Comparison of ENCODE assay signal across 8 mouse cellular contexts in the genomic region with DNA sequence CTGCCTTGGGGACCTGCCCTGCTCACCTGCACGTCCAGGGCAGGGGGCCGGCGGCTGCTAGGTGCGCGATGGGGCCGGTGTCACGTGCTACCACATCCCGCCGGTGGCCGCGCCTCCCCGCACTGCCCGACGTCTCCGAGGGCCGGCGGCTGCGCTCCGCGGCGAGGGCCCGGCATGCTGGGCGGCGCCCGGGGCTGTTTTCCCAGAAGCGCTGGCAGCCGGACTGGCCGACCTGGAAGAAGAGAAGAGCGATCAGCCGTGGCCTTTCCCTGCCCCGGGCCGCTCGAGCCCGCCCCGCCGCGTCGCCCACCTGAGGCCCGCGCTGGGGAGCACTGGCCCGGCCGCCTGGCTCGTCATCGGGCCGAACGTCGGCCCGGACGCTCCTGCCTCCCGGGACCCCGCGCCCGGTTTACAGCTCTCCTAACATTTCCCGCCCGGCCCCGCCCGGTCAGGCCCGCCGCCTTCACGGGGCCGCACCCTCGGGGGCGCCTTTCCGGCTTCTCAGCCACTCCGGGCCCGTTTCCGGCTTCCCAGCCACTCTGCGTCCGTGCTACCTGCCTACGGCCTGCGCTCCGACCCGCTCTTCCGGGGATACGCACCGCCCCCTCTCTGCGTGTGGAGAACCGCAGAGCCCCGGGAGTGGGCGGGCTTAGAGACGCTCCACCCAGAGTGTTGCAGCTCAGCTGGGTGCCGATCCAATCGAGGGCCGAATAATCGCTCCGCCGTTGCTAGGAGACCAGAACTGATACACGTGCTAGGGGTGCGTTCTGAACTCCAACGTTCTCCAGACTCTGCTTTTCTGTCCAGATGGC. TPM values are rescaled to one million over a fixed set of nuclear protein-coding genes. Genes with fewer than 3 reads are reported as not detected.
DNase-seq lines count a peak whose midpoint lies in the region; ATAC-seq and TF ChIP-seq lines count a peak whose summit lies in the region.

Gene Prdm4 (minus strand): TSS at position 645 of the 812 bp plus-strand sequence.

- DNase-seq in CD8-positive naive resting alpha-beta T cell, adult 2 months (ENCODE audit: low read depth in 2 of 2, low spot score in 2 of 2): peak; percentile 94 to 96
- peak; percentile 97 for DNase-seq in c-Kit-positive CD71-negative TER-119-negative erythroid progenitor cells, embryonic 14.5 days (ENCODE audit: low read depth)
- DNase-seq in forebrain, embryonic 10.5 days (ENCODE audit: extremely low spot score, low spot score): peak; percentile 96
- DNase-seq in kidney, postnatal 25 days: peak; percentile 98 to 100
- DNase-seq in liver, embryonic 14.5 days (ENCODE audit: low read depth in 3 of 3, low spot score in 3 of 3): peak; percentile 96 to 97 (median 96)
- peak; percentile 99 for DNase-seq in neural tube, embryonic 11.5 days (ENCODE audit: low spot score)
- DNase-seq in stomach, postnatal 0 days (ENCODE audit: low spot score): peak; percentile 99

- peak within 1 kb of the TSS; percentile 92 for H3K27ac ChIP-seq in forebrain, embryonic 10.5 days
- H3K27ac ChIP-seq in heart, embryonic 15.5 days: peak within 1 kb of the TSS; percentile 90
- peak within 1 kb of the TSS; percentile 55; the same call in 1 of the 2 replicates for H3K27ac ChIP-seq in liver, embryonic 14.5 days
- H3K27ac ChIP-seq in neural tube, embryonic 11.5 days (ENCODE audit: low read depth, low read length): peak within 1 kb of the TSS; percentile 65
- H3K27ac ChIP-seq in stomach, postnatal 0 days (replicated peaks): peak within 1 kb of the TSS; percentile 93

- ATAC-seq in heart, embryonic 15.5 days (replicated peaks; ENCODE audit: insufficient number of reproducible peaks, insufficient read depth, low FRiP score, low read depth): peak; percentile 99
- peak; percentile 99 for ATAC-seq in liver, embryonic 14.5 days (ENCODE audit: insufficient read depth)
- ATAC-seq in neural tube, embryonic 11.5 days (ENCODE audit: insufficient read depth, low FRiP score, low TSS enrichment): peak; percentile 98
- peak; percentile 100 for ATAC-seq in stomach, postnatal 0 days (ENCODE audit: low FRiP score, low TSS enrichment)

- no peak for TF ChIP-seq EP300 in liver, embryonic 14.5 days (IDR thresholded peaks at IDR 0.05; ENCODE audit: low read depth)
- no peak for TF ChIP-seq EP300 in stomach, postnatal 0 days (optimal IDR thresholded peaks at IDR 0.05)

- H3K4me1 ChIP-seq in forebrain, embryonic 10.5 days: peaks cover 16% of the 10 kb centered on the region
- H3K4me1 ChIP-seq in heart, embryonic 15.5 days (replicated peaks): peaks cover 9% of the 10 kb centered on the region
- peaks cover 10 to 13% of the 10 kb centered on the region in 2 experiments for H3K4me1 ChIP-seq in liver, embryonic 14.5 days (replicated peaks; ENCODE audit: control insufficient read depth in 2 of 2, insufficient read depth in 2 of 2, low read length in 1 of 2)
- peaks cover 8% of the 10 kb centered on the region; the same call in 1 of the 2 replicates for H3K4me1 ChIP-seq in neural tube, embryonic 11.5 days (ENCODE audit: control insufficient read depth, insufficient read depth, low read length)
- no peaks in the 10 kb centered on the region for H3K4me1 ChIP-seq in stomach, postnatal 0 days (replicated peaks; ENCODE audit: control insufficient read depth, insufficient read depth)

- peak within 1 kb of the TSS; percentile 95 for H3K9ac ChIP-seq in heart, embryonic 15.5 days
- H3K9ac ChIP-seq in liver, embryonic 14.5 days (replicated peaks): peak within 1 kb of the TSS; percentile 73
- peak within 1 kb of the TSS; percentile 87 for H3K9ac ChIP-seq in neural tube, embryonic 11.5 days (ENCODE audit: low read length)
- peak within 1 kb of the TSS; percentile 87 for H3K9ac ChIP-seq in stomach, postnatal 0 days (ENCODE audit: low read length)

- H3K4me3 ChIP-seq in forebrain, embryonic 10.5 days: peak within 1 kb of the TSS; percentile 81
- peak within 1 kb of the TSS; percentile 99 for H3K4me3 ChIP-seq in heart, embryonic 15.5 days
- H3K4me3 ChIP-seq in liver, embryonic 14.5 days (ENCODE audit: insufficient read depth in 1 of 2, low read depth in 2 of 2, low read length in 2 of 2): peak within 1 kb of the TSS; percentile 71 to 92
- H3K4me3 ChIP-seq in neural tube, embryonic 11.5 days (ENCODE audit: low read depth, low read length): peak within 1 kb of the TSS; percentile 97
- peak within 1 kb of the TSS; percentile 88 for H3K4me3 ChIP-seq in stomach, postnatal 0 days (ENCODE audit: low read depth, low read length)

- WGBS in forebrain, embryonic 10.5 days: under 1% methylated on average over 90 of the region's 90 CpGs
- WGBS in heart, embryonic 15.5 days: under 1% methylated on average over 90 of the region's 90 CpGs
- under 1% methylated on average over 90 of the region's 90 CpGs for WGBS in liver, embryonic 14.5 days (ENCODE audit: insufficient replicate concordance)
- under 1% methylated on average over 72 of the region's 90 CpGs for WGBS in neural tube, embryonic 11.5 days
- WGBS in stomach, postnatal 0 days: under 1% methylated on average over 82 of the region's 90 CpGs

- no peaks in the 10 kb centered on the region for H3K9me3 ChIP-seq in forebrain, embryonic 10.5 days
- H3K9me3 ChIP-seq in heart, embryonic 15.5 days (replicated peaks): no peaks in the 10 kb centered on the region
- H3K9me3 ChIP-seq in liver, embryonic 14.5 days (ENCODE audit: control insufficient read depth, low read length): no peaks in the 10 kb centered on the region
- H3K9me3 ChIP-seq in neural tube, embryonic 11.5 days (ENCODE audit: control insufficient read depth, low read length): no peaks in the 10 kb centered on the region
- H3K9me3 ChIP-seq in stomach, postnatal 0 days (ENCODE audit: control insufficient read depth, low read length): no peaks in the 10 kb centered on the region

- H3K36me3 ChIP-seq in forebrain, embryonic 10.5 days (replicated peaks): peaks cover 32% of the 10 kb centered on the region
- H3K36me3 ChIP-seq in heart, embryonic 15.5 days: peaks cover 23% of the 10 kb centered on the region
- H3K36me3 ChIP-seq in liver, embryonic 14.5 days (replicated peaks; ENCODE audit: control insufficient read depth, insufficient read depth, low read depth): peaks cover 7% of the 10 kb centered on the region; the same call in 1 of the 2 replicates
- peaks cover 6% of the 10 kb centered on the region for H3K36me3 ChIP-seq in neural tube, embryonic 11.5 days (ENCODE audit: control insufficient read depth, insufficient read depth, low read length)
- H3K36me3 ChIP-seq in stomach, postnatal 0 days (ENCODE audit: control insufficient read depth, insufficient read depth, low read length): peaks cover 8% of the 10 kb centered on the region

- H3K27me3 ChIP-seq in forebrain, embryonic 10.5 days (ENCODE audit: poor library complexity, severe bottlenecking): no peaks in the 10 kb centered on the region
- H3K27me3 ChIP-seq in heart, embryonic 15.5 days: peaks cover 13% of the 10 kb centered on the region
- peaks cover 3% of the 10 kb centered on the region; the same call in 1 of the 2 replicates for H3K27me3 ChIP-seq in liver, embryonic 14.5 days (ENCODE audit: control insufficient read depth, insufficient read depth, low read length)
- H3K27me3 ChIP-seq in neural tube, embryonic 11.5 days (ENCODE audit: control insufficient read depth, insufficient read depth, low read length): no peaks in the 10 kb centered on the region
- no peaks in the 10 kb centered on the region for H3K27me3 ChIP-seq in stomach, postnatal 0 days (ENCODE audit: control insufficient read depth, insufficient read depth, low read length)

- TF ChIP-seq CTCF in liver, embryonic 14.5 days (IDR thresholded peaks at IDR 0.05; ENCODE audit: low read depth): peak; percentile 62
- peak; percentile 74 for TF ChIP-seq CTCF in stomach, postnatal 0 days (IDR thresholded peaks at IDR 0.05; ENCODE audit: low read depth)

- H3K4me2 ChIP-seq in heart, embryonic 15.5 days: peak within 1 kb of the TSS; percentile 88
- H3K4me2 ChIP-seq in liver, embryonic 14.5 days (ENCODE audit: low read depth): peak within 1 kb of the TSS; percentile 70
- H3K4me2 ChIP-seq in neural tube, embryonic 11.5 days (ENCODE audit: low read depth): peak within 1 kb of the TSS; percentile 77
- H3K4me2 ChIP-seq in stomach, postnatal 0 days (replicated peaks; ENCODE audit: low read depth): peak within 1 kb of the TSS; percentile 85

RNA-seq across cellular contexts. Expression of gene Prdm4, which starts in this region (rescaled TPM):
- 23.7 and 25.8 TPM in 2 replicates for polyA plus RNA-seq in forebrain, embryonic 10.5 days (2016; fragmentation: Nextera tagmentation; extraction: Ambion mirVana)
- 7.9 and 10.3 TPM in 2 replicates for polyA plus RNA-seq in heart, embryonic 15.5 days (2015; fragmentation: Nextera tagmentation; extraction: Ambion mirVana)
- polyA plus RNA-seq in liver, embryonic 14.5 days (2012; rRNA removed): 7.5 and 8.6 TPM in 2 replicates
- 5.9 and 7.2 TPM in 2 replicates for polyA plus RNA-seq in liver, embryonic 14.5 days (2014; fragmentation: Nextera tagmentation; extraction: Ambion mirVana)
- polyA plus RNA-seq in neural tube, embryonic 11.5 days (2014; fragmentation: Nextera tagmentation; extraction: Ambion mirVana): 40.7 and 45.1 TPM in 2 replicates
- polyA plus RNA-seq in stomach, postnatal 0 days (2015; fragmentation: Nextera tagmentation; extraction: Ambion mirVana): 5.3 and 6.7 TPM in 2 replicates

Comparison
In these comparisons a context has a peak if more than half of its experiments do, and no peak if none do; other contexts are left out.
1. Peak in every context shown above with its lines: DNase-seq, ATAC-seq, H3K4me3 ChIP-seq and H3K27ac ChIP-seq.